Mouse (Mus musculus) liver, embryonic 13.5 days (tissue): ENCODE results near the gene Ldb1. TPM values are rescaled to one million over a fixed set of nuclear protein-coding genes. Genes with fewer than 3 reads are reported as not detected.

Experiments used
- ATAC-seq: fragments of 200-750 bp; cut with Nextera tagmentation; 2 replicates; pipeline ENCODE4 v1.8.0; 2017; ENCODE audit warnings: low read depth, mild to moderate bottlenecking, moderate number of reproducible peaks, moderate library complexity
- DNase-seq: peaks from one replicate; pipeline ENCODE4 v3.0.0; 2022
- H3K27ac ChIP-seq: fragments of 300-500 bp; sonication (generic); 2 replicates; pipeline ENCODE4 v1.5.1; 2015; ENCODE audit warnings: moderate library complexity, mild to moderate bottlenecking, inconsistent platforms
- H3K27me3 ChIP-seq: fragments of 300-500 bp; sonication (generic); 2 replicates; pipeline ENCODE4 v1.6.1; 2015; ENCODE audit warnings: mild to moderate bottlenecking, inconsistent platforms
- H3K36me3 ChIP-seq: fragments of 300-500 bp; sonication (generic); 2 replicates; pipeline ENCODE4 v1.6.1; 2015; ENCODE audit warnings: mild to moderate bottlenecking, inconsistent platforms
- H3K4me1 ChIP-seq: fragments of 300-500 bp; sonication (generic); replicated peaks from 2 replicates; pipeline ENCODE4 v1.6.1; 2015; ENCODE audit warnings: inconsistent platforms
- H3K4me2 ChIP-seq: fragments of 300-500 bp; sonication (generic); 2 replicates; pipeline ENCODE4 v1.6.1; 2015; ENCODE audit warnings: inconsistent platforms, mild to moderate bottlenecking, moderate library complexity
- H3K4me3 ChIP-seq: fragments of 300-500 bp; sonication (generic); replicated peaks from 2 replicates; pipeline ENCODE4 v1.5.1; 2015; ENCODE audit warnings: mild to moderate bottlenecking, inconsistent platforms
- H3K9ac ChIP-seq: fragments of 300-500 bp; sonication (generic); 2 replicates; pipeline ENCODE4 v1.6.1; 2015; ENCODE audit warnings: mild to moderate bottlenecking, inconsistent platforms
- H3K9me3 ChIP-seq: fragments of 300-500 bp; sonication (generic); replicated peaks from 2 replicates; pipeline ENCODE4 v1.6.1; 2016; ENCODE audit warnings: inconsistent platforms
- WGBS: fragments of 180-500 bp; shearing (Covaris S2); methylation state at CpG from one replicate; pipeline ENCODE4 v1.1.7; 2015; ENCODE audit not compliant: insufficient replicate concordance; 5-methylcytosine and 5-hydroxymethylcytosine counted together
- polyA plus RNA-seq: library from polyadenylated mRNA; unstranded; fragments of >200 nt; fragmentation: Nextera tagmentation; extraction: Ambion mirVana; gene quantifications from 2 replicates; pipeline ENCODE4 v1.2.1, GENCODE M21; 2015

Ldb1 gene
- 31.9 and 34.9 TPM in 2 replicates for polyA plus RNA-seq

GRCm38 (mm10) chr19:46044993-46045695 is at the start of gene Ldb1:
Gene Ldb1, minus strand, starts transcription at chr19:46045214.
- ATAC-seq, result peak; percentile 68
- Histone ChIP-seq H3K27me3 (peaks cover 23% of the 10 kb centered on the region), H3K4me1 (peaks cover 75% of the 10 kb centered on the region), H3K27ac (peak within 1 kb of the TSS; percentile 96), H3K4me3 (peak within 1 kb of the TSS; percentile 88), H3K9ac (peak within 1 kb of the TSS; percentile 98), H3K4me2 (peak within 1 kb of the TSS; percentile 99), H3K36me3 (no peaks in the 10 kb centered on the region), H3K9me3 (no peaks in the 10 kb centered on the region)
- WGBS, result under 1% methylated on average over 83 of the region's 84 CpGs
- peak; percentile 68 for DNase-seq

GRCm38 (mm10) chr19:46094144-46094543 is 49.1 kb upstream of the Ldb1 start:
- Histone ChIP-seq H3K4me1 (no peaks in the 10 kb centered on the region), H3K4me2 (no peak overlapping the region), H3K27me3 (no peaks in the 10 kb centered on the region), H3K27ac (no peak overlapping the region), H3K9me3 (no peaks in the 10 kb centered on the region; the same call in 1 of the 2 replicates), H3K4me3 (no peak overlapping the region), H3K36me3 (no peaks in the 10 kb centered on the region), H3K9ac (no peak overlapping the region)
- 88% methylated on average over 2 of the region's 2 CpGs for WGBS
- ATAC-seq (no peak), DNase-seq (no peak)

- no peak overlapping the region for H3K9ac ChIP-seq
- no peaks in the 10 kb centered on the region for H3K36me3 ChIP-seq
- WGBS, result 74% methylated on average over 4 of the region's 4 CpGs
- H3K27ac ChIP-seq, result no peak overlapping the region
- H3K9me3 ChIP-seq, result no peaks in the 10 kb centered on the region; the same call in 1 of the 2 replicates
- H3K4me2 ChIP-seq, result no peak overlapping the region
- no peak overlapping the region for H3K4me3 ChIP-seq
- ATAC-seq, result no peak
- DNase-seq, result no peak
- no peaks in the 10 kb centered on the region for H3K27me3 ChIP-seq
- H3K4me1 ChIP-seq, result peaks cover 10% of the 10 kb centered on the region; the same call in 1 of the 2 replicates
Observed at GRCm38 (mm10) chr19:46091641-46092040, 46.6 kb upstream of the Ldb1 start.

GRCm38 (mm10) chr19:46087871-46088270 is 42.9 kb upstream of the Ldb1 start:
- H3K4me1 ChIP-seq, result peaks cover 10% of the 10 kb centered on the region; the same call in 1 of the 2 replicates
- H3K36me3 ChIP-seq, result peaks cover 28% of the 10 kb centered on the region
- H3K4me2 ChIP-seq, result no peak overlapping the region
- no peaks in the 10 kb centered on the region for H3K27me3 ChIP-seq
- no peaks in the 10 kb centered on the region for H3K9me3 ChIP-seq
- no peak overlapping the region for H3K9ac ChIP-seq
- WGBS, result 76% methylated on average over 7 of the region's 7 CpGs
- no peak overlapping the region for H3K27ac ChIP-seq
- ATAC-seq, result no peak
- DNase-seq, result no peak
- no peak overlapping the region for H3K4me3 ChIP-seq

- ATAC-seq (no peak; the same call in 1 of the 2 replicates), DNase-seq (peak; percentile 42)
- Histone ChIP-seq H3K9ac (no peak overlapping the region), H3K4me1 (peaks cover 10% of the 10 kb centered on the region; the same call in 1 of the 2 replicates), H3K9me3 (no peaks in the 10 kb centered on the region), H3K36me3 (peaks cover 43% of the 10 kb centered on the region), H3K4me2 (no peak overlapping the region), H3K27me3 (no peaks in the 10 kb centered on the region), H3K4me3 (no peak overlapping the region), H3K27ac (no peak overlapping the region)
- WGBS, result 34% methylated on average over 3 of the region's 3 CpGs
Observed at GRCm38 (mm10) chr19:46086337-46086736, 41.3 kb upstream of the Ldb1 start.

GRCm38 (mm10) chr19:46085185-46085584 is 40.2 kb upstream of the Ldb1 start:
- no peak overlapping the region for H3K9ac ChIP-seq
- ATAC-seq (no peak), DNase-seq (no peak)
- no peak overlapping the region for H3K4me3 ChIP-seq
- H3K27ac ChIP-seq, result no peak overlapping the region
- 92% methylated on average over 8 of the region's 8 CpGs for WGBS
- peaks cover 10% of the 10 kb centered on the region; the same call in 1 of the 2 replicates for H3K4me1 ChIP-seq
- no peaks in the 10 kb centered on the region for H3K9me3 ChIP-seq
- no peaks in the 10 kb centered on the region for H3K27me3 ChIP-seq
- H3K36me3 ChIP-seq, result peaks cover 55% of the 10 kb centered on the region
- no peak overlapping the region for H3K4me2 ChIP-seq

GRCm38 (mm10) chr19:46078535-46078934 is 33.5 kb upstream of the Ldb1 start:
- Histone ChIP-seq H3K4me2 (no peak overlapping the region), H3K36me3 (peaks cover 67% of the 10 kb centered on the region)
- no peak for ATAC-seq

GRCm38 (mm10) chr19:46075616-46076607 is 30.9 kb upstream of the Ldb1 start, which contains the start of gene Nolc1:
Gene Nolc1, plus strand, starts transcription at chr19:46075863.
- Histone ChIP-seq H3K27me3 (no peaks in the 10 kb centered on the region), H3K9me3 (no peaks in the 10 kb centered on the region), H3K4me3 (peak within 1 kb of the TSS; percentile 91), H3K36me3 (peaks cover 67% of the 10 kb centered on the region), H3K9ac (peak within 1 kb of the TSS; percentile 82), H3K27ac (peak within 1 kb of the TSS; percentile 89), H3K4me1 (peaks cover 58% of the 10 kb centered on the region), H3K4me2 (peak within 1 kb of the TSS; percentile 79)
- DNase-seq (peak; percentile 97), ATAC-seq (peak; percentile 94)
- WGBS, result under 1% methylated on average over 66 of the region's 66 CpGs

More at GRCm38 (mm10) chr19:46078535-46078934, 33.5 kb upstream of the Ldb1 start:
- Histone ChIP-seq H3K4me3 (0 out of 2 replicates have a peak overlapping the region, but pooled peaks have one; percentile 6), H3K9ac (no peak overlapping the region), H3K9me3 (no peaks in the 10 kb centered on the region), H3K27me3 (no peaks in the 10 kb centered on the region), H3K4me1 (peaks cover 42% of the 10 kb centered on the region), H3K27ac (peak overlapping the region; percentile 29; the same call in 1 of the 2 replicates)
- DNase-seq, result no peak
- WGBS, result 70% methylated on average over 3 of the region's 3 CpGs

- H3K4me2 ChIP-seq, result peak overlapping the region; percentile 79; the same call in 1 of the 2 replicates
- H3K36me3 ChIP-seq, result peaks cover 66% of the 10 kb centered on the region
- DNase-seq, result no peak
- peak overlapping the region; percentile 24 for H3K9ac ChIP-seq
- no peaks in the 10 kb centered on the region for H3K27me3 ChIP-seq
- H3K9me3 ChIP-seq, result no peaks in the 10 kb centered on the region
- peak; percentile 33 for ATAC-seq
- peak overlapping the region; percentile 89 for H3K27ac ChIP-seq
- peaks cover 58% of the 10 kb centered on the region for H3K4me1 ChIP-seq
- 43% methylated on average over 5 of the region's 5 CpGs for WGBS
- H3K4me3 ChIP-seq, result no peak overlapping the region
Observed at GRCm38 (mm10) chr19:46074266-46074665, 29.3 kb upstream of the Ldb1 start.

GRCm38 (mm10) chr19:46073285-46073684 is 28.3 kb upstream of the Ldb1 start:
- Histone ChIP-seq H3K27me3 (no peaks in the 10 kb centered on the region), H3K4me1 (peaks cover 55% of the 10 kb centered on the region), H3K9ac (peak overlapping the region; percentile 24), H3K4me2 (no peak overlapping the region), H3K36me3 (peaks cover 66% of the 10 kb centered on the region), H3K27ac (peak overlapping the region; percentile 89), H3K9me3 (no peaks in the 10 kb centered on the region), H3K4me3 (no peak overlapping the region)
- WGBS, result 71% methylated on average over 7 of the region's 7 CpGs
- DNase-seq (no peak), ATAC-seq (no peak)

GRCm38 (mm10) chr19:46068054-46068453 is 23.0 kb upstream of the Ldb1 start:
- Histone ChIP-seq H3K27me3 (no peaks in the 10 kb centered on the region), H3K4me1 (peaks cover 14% of the 10 kb centered on the region), H3K9ac (no peak overlapping the region), H3K4me3 (no peak overlapping the region), H3K4me2 (no peak overlapping the region), H3K27ac (no peak overlapping the region), H3K9me3 (no peaks in the 10 kb centered on the region), H3K36me3 (peaks cover 99% of the 10 kb centered on the region)
- ATAC-seq (no peak), DNase-seq (no peak)
- 80% methylated on average over 10 of the region's 10 CpGs for WGBS
